ENCODE assay signal across 13 mouse cellular contexts in genomic region chr2:161961179-161962163, GRCm38 (mm10).
DNase-seq lines count a peak whose midpoint lies in the region; ATAC-seq lines count a peak whose summit lies in the region.
"Had no signal": no experiment of that assay in that cellular context is flagged by ENCODE, and none has a peak within 500 bp of the region (broad histone marks: within the 10 kb centered on the region; RNA-seq: fewer than 3 reads in every experiment).

No protein-coding gene starts in this region.

- H3K36me3 ChIP-seq in forebrain, embryonic 13.5 days (ENCODE audit: poor library complexity, severe bottlenecking): no peaks in the 10 kb centered on the region
- no peaks in the 10 kb centered on the region for H3K36me3 ChIP-seq in forebrain, embryonic 12.5 days (replicated peaks)
- H3K36me3 ChIP-seq: liver, embryonic 13.5 days had no signal

- DNase-seq in layer of hippocampus, postnatal 10 days (ENCODE audit: low spot score in 2 of 2): peak; percentile 46 to 61
- DNase-seq in layer of hippocampus, adult 11-12 months (ENCODE audit: low spot score): no peak
- peak; percentile 86 for DNase-seq in brain, adult 2 months (ENCODE audit: low read depth, low spot score)
- peak; percentile 78 to 81 for DNase-seq in cerebellum, postnatal 25 days
- DNase-seq in adrenal gland, adult (ENCODE audit: inconsistent age in 2 of 2, low spot score in 1 of 2): no peak
- no peak for DNase-seq in heart, postnatal 10 days
- DNase-seq: heart, adult 18-20 months; liver, embryonic 13.5 days; lung, postnatal 36 days; thymus, adult 2 months had no signal

- intact Hi-C loops in heart, postnatal 10 days (cut with DNase I): no loop called here

- no peak overlapping the region for H3K9ac ChIP-seq in forebrain, embryonic 13.5 days
- H3K9ac ChIP-seq in forebrain, embryonic 12.5 days: no peak overlapping the region
- H3K9ac ChIP-seq: liver, embryonic 13.5 days had no signal

- no peak overlapping the region for H3K27ac ChIP-seq in forebrain, embryonic 13.5 days
- no peak overlapping the region for H3K27ac ChIP-seq in forebrain, embryonic 12.5 days
- H3K27ac ChIP-seq: kidney, postnatal 0 days; liver, embryonic 13.5 days had no signal

- H3K9me3 ChIP-seq in forebrain, embryonic 13.5 days (replicated peaks): no peaks in the 10 kb centered on the region
- no peaks in the 10 kb centered on the region for H3K9me3 ChIP-seq in forebrain, embryonic 12.5 days
- H3K9me3 ChIP-seq: liver, embryonic 13.5 days had no signal

- H3K4me1 ChIP-seq in forebrain, embryonic 13.5 days: peaks cover 6% of the 10 kb centered on the region
- H3K4me1 ChIP-seq in forebrain, embryonic 12.5 days: no peaks in the 10 kb centered on the region
- H3K4me1 ChIP-seq: liver, embryonic 13.5 days had no signal

- H3K4me3 ChIP-seq in forebrain, embryonic 13.5 days: no peak overlapping the region
- H3K4me3 ChIP-seq in forebrain, embryonic 12.5 days (replicated peaks): no peak overlapping the region
- H3K4me3 ChIP-seq: liver, embryonic 13.5 days had no signal

- peak; percentile 51; the same call in 1 of the 2 replicates for ATAC-seq in forebrain, embryonic 13.5 days
- no peak for ATAC-seq in forebrain, embryonic 12.5 days (ENCODE audit: low FRiP score)

- no peaks in the 10 kb centered on the region for H3K27me3 ChIP-seq in forebrain, embryonic 13.5 days
- no peaks in the 10 kb centered on the region for H3K27me3 ChIP-seq in forebrain, embryonic 12.5 days
- H3K27me3 ChIP-seq: liver, embryonic 13.5 days had no signal

- 62% methylated on average over 7 of the region's 7 CpGs for WGBS in forebrain, embryonic 13.5 days
- whole genome bisulfite sequencing in forebrain, embryonic 12.5 days: 70% methylated on average over 7 of the region's 7 CpGs

- no peak overlapping the region for H3K4me2 ChIP-seq in forebrain, embryonic 13.5 days
- no peak overlapping the region for H3K4me2 ChIP-seq in forebrain, embryonic 12.5 days
- H3K4me2 ChIP-seq: liver, embryonic 13.5 days had no signal

Comparison
In these comparisons a context has a peak if more than half of its experiments do, and no peak if none do; other contexts are left out.
1. DNase-seq: peak in layer of hippocampus, postnatal 10 days (2 of 2), brain, adult 2 months (single experiment) and cerebellum, postnatal 25 days (2 of 2); none in layer of hippocampus, adult 11-12 months (single experiment), adrenal gland, adult (0 of 2) and heart, postnatal 10 days (0 of 2).